Mouse (Mus musculus): ENCODE results near the gene Vim.
A peak's percentile ranks its signal among the peaks of the same experiment; 100 is the strongest.

Vim gene

DNA sequence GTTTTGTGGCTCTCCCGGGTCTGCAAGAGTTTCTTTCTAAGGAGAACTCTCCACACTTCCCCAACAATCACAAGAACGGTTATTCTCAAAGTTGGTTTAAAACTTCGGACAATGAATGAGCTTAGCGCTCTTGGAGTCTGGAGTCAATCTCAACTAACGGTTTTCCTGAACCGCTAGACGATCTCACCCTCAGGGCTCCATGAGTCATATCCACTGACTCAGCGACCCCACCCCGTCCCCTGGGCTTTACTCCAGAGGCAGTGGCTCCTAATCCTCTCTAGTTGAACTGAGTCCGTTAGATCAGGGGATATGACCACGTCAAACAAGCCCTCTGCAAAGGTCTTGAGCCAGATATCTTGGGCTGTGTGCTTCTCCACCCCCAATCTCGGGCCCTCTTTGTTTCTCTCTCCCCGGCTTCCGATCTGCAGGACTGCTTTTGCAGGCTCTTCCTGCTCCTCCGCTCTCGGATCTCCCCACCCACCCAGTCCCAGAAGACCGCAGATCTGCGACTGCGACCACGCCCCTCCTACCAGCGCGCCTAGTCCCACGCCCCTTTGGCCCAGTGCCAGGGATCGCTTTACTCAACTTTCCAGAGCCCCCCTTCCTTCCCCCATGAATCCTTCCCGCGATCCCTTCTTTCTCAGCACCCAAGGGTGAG lies at the start of gene Vim:
TSS of gene Vim (plus strand) at position 520 of the 658 bp plus-strand sequence.
- peak; percentile 94 for DNase-seq (ENCODE audit: extremely low spot score)

DNA sequence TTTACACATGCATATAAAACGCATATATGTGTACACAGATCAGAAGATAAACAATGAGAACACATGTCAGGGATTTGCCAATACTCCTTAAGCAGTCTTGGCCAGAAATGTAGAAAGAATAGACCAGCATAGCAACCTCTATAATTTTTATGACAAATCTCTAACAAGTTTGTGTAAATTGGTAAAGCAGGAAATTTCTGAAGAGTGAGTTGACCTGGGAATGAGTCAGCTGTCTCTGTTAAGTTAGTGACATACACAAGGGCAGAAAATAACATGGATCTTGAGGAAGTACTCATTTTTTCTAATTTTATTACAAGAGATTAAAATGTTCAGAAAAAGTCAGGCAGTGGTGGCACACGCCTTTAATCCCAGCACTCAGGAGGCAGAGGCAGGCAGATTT lies 47.5 kb upstream of the Vim start:
- no peak for DNase-seq (ENCODE audit: extremely low spot score)

DNA sequence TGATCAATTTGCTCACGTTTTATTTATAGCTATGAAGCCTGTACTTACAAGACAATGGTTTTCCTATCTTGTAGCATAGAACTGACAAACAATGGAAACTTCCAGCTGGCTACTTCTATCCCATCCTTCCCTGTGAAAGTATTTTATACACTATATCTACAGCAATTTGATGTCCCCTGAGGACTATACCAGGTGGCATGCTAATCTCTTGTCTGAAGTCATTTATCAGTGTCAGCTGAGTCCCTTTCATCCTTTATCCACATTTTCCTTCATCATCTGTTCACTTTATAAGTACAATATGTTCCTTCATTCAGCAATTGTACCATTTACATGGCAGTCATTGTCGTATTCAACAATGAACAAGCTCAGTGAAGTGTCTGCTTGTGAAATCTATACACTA lies 46.6 kb upstream of the Vim start:
- no peak for DNase-seq (ENCODE audit: extremely low spot score)

DNA sequence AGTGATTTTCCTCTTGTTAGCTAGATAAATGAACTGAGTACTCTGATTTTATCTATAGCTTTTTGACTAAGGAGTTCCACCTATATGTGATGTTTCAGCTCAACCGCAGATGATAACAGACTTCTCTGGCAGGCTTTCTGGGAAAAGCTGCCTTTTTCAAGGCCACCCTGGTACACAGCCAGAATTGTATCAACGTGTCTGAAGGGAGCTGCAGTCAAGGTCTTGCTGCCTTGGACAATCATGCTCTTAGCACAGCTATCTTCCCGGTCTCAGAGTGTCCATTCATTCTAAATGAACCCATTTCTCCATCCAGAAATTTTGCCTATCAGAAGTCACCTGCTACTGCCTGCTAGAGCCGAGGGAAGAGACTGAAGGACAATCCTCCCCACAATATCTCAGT lies 46.2 kb upstream of the Vim start:
- no peak for DNase-seq (ENCODE audit: extremely low spot score)

DNA sequence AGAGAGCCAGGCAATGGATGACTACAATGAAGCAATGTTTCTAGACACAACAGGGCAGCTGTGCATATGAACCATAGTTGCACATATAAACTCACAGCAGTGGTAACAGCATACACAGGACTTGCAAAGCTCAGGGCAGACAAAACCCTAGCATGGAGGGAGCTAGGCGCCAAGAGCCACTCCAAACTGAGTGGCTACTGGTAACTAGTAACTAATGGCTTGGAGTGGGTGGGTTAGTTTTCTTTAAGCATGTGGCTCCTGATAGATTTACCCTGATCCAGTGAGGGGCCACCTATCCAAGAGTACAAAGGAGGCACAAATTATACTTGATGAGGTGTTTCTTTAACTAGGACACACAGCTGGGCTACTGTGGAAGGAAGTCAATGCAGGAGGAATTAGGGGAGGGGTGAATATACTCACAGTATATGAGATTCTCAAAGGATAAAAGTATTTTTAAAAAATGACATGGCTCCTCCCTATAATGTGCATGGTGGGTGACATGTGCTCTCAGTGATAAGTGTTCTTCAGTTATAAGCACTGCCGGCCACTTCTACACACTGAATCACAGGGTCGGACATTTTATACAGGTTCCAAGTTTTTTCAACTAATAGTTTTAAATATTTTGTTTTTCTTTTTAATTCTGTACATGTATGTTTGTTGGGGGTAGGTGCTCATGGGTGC lies 44.3 kb upstream of the Vim start:
- DNase-seq (ENCODE audit: extremely low spot score), result no peak

DNA sequence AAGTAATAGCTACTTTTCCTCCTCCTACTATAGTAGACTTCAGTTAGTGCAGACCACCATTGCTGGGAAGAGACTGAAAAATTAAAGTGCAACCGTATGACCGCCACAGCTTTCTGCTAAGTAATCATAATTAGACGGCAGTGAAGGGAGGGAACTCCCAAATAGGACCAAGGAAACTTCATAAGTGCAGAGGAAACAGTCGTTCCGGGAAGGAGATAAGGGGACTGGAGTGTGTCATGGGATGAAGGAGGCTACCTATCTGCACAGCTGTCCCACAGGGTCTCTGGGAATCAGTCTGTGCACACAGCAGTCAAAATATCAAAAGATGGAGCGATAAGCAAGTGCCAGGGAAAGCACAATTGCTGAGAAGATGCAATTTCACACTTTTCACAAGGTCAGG lies 43.1 kb upstream of the Vim start:
- DNase-seq (ENCODE audit: extremely low spot score), result no peak

DNA sequence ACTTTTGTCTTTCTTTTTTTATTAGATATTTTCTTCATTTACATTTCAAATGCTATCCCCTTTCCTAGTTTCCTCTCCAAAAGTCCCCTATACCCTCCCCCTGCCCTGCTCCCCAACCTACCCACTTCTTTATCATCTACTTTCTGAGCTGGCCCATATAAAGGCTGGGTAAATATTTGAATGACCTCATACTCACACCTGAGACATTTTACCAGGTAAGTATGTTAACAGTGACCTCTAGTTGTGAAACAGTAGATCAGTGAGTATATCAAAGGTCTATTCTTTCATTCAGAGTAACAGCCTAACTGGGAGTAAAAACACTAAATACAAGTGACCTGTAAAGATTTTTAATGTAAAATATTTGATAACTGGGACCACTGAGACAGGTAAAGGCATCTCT lies 37.0 kb upstream of the Vim start:
- DNase-seq (ENCODE audit: extremely low spot score), result no peak

DNA sequence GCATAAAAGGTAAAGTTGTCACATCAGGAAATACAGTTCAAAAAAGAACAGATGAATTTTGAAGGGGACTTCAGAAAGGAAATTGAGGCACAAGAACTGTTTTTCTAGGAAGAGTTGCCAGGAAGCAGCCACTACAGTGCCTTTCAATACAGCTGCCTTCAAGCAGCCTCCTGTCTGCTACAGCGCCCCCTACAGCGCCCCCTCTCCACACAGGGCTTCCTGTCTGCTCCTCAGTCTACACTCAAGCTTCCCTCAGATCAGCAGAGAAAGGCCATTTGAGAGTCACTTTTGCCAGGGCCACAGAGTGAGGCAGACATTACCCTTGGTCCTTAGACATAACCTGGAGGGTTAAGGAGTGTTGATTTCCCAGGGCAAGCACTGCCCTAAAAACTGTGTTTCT lies 36.0 kb upstream of the Vim start:
- DNase-seq (ENCODE audit: extremely low spot score), result no peak

DNA sequence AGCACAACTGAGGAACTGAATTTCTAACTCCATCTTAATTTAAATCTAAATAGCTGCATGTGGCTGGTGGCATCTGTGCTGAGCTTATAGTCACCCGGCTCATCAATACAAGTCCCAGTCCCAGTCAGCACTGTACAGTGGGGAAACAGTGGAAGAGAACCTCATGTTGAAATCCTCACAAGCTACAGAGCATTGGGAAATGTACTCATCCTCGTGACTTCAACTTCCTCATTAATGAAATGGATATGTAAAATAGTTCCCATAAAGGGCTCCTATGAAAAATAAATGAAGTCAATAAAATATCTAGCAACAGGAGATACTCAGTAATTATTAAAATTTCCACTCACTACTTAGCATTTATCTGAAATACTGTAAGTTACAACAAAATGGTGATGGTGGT lies 35.5 kb upstream of the Vim start:
- no peak for DNase-seq (ENCODE audit: extremely low spot score)

DNA sequence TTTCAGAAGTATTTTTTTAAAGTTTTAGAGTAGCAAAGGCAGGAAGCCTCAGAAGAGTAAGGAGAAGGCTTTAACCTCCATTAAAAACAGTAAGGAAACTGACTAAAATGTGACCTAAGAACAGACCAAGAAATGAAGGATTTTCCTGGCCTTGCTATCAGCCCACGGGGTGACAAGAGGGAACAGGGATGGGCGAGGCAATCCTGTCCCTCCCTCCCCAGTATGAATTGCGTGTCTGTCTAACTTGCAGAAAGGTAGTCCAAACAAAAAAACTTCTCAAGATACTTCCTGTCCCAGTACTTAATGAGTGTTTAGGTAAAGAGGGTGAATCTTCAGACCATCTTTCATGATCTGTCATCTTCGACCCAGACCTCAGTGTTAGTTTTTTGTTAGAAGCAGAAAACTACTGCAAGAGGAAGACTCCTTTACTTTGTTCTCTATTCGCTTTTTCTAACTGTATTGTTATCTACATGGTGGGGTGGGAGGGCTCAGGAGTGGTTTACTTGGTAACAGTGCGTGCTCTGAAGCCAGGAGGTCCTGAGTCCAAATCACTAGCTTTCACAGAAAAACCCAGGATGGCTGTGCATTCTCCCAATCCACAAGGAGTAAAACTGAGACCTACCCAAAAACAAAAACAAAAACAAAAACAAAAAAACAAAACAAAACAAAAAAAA lies 34.9 kb upstream of the Vim start:
- DNase-seq (ENCODE audit: extremely low spot score), result no peak

DNA sequence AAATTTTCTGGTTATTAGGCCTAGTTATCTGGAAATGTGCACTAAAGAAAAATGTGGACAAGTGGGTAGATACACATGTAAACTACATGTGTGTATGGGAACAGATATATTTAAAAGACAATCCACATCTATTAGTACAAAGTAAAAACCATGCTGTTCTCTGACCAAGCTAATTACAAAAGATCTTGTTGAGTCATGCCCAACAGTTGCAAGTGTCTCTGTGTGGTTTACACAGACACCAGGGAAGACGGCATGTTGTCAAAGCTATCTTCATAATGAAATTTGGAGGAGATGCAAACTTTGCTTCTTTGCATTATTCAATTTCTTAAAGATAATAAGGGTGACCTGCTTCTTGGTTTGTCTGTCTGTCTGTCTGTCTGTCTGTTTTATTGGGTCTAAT lies 33.9 kb upstream of the Vim start:
- no peak for DNase-seq (ENCODE audit: extremely low spot score)

DNA sequence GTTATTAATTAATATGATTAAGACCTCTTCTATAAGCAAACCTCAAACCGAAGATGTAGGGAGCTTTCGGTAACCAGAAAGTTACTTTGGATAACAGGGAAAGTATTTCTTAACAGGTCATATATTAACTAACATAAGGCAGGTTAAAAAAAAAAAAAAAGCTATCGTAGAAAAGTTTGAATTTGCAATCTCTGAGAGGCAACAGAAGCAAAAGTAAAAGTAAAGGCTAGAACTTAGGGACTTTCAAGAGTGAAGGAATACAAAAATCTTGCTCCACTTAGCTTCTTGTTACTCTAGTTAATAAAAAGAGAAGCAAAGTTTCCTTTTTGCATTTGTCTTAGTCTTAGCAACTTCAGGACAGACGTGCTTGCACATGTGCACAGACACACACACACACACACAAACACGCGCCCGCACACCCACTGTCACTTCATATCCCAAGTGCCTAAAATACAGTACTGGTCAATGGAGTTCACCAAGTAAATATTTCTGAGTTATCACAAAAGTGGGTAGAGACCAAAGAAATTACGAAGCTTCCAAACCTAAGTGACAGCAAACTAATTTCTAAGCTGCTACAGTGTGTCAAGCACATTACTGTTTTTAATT lies 30.1 kb upstream of the Vim start:
- DNase-seq (ENCODE audit: extremely low spot score), result no peak

DNA sequence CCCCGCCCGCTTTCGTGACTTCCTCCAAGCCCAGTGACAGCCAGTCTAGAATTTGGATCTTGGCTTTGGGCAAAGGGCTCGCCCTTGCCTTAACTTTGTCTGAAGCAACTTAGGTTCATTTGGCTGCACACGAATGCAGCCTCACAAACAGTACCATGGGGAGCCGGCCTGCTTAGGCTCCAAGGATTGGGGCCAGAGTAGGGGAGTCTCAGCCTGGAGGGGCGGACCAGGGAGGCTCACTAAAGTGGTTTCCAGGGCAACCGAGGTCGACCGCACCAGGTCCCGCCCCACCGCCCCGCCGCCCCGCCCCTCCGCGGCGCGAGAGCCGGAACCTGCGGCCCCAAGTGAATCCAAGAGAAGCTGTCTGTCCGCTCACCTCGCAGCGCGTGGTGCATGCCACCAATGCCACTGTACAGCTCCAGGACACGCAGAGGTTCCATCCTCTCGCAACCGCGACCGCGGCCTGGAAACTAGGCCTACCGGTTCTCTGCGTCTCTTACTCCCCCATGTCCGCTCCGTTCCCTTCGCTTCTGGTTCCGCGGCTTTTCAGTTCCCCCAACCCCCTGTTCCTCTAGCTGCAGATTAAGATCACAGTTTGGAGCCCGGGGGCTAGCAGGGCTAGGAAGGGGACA lies 29.4 kb upstream of the Vim start, which contains the start of gene Trdmt1:
TSS of gene Trdmt1 (minus strand) at position 476 of the 632 bp plus-strand sequence.
- peak; percentile 93 for DNase-seq (ENCODE audit: extremely low spot score)

DNA sequence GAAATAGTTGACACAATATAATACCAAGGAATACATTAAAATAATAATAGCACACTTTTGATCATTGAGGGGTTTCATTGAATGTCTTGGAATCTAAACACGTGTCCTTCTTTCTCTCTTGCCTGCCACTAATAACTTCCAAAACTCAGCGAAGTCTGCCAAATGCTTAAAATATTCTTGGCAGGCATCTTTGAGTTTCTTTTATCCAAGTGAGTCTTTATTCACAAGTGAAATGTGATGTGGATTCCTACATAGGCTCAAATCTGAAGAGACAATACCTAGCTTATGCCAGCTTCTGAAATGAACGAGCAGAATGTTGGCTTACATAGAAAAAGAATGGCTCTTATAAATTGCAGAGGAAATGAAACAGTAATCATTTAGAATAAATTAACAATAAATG lies 25.0 kb upstream of the Vim start:
- no peak for DNase-seq (ENCODE audit: extremely low spot score)

DNA sequence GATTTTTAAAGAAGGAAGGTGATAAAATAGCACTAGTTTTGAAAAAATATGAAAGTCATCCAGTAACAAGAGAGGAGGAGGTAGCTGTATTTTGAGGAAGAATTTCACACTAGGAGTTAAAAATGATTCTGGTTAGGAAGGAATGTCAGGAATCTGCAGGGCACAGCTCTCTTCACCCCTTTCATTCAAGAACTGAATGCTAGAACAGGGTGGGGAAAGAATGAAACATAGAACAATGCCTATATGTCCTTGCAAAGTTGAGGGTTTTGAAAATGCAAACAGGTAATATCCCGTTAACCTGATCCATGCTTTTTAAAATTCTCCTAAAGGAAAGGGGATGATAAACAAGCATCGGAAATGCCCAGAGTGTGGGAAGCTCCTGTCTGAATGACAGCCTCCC lies 19.8 kb upstream of the Vim start:
- DNase-seq (ENCODE audit: extremely low spot score), result no peak

DNA sequence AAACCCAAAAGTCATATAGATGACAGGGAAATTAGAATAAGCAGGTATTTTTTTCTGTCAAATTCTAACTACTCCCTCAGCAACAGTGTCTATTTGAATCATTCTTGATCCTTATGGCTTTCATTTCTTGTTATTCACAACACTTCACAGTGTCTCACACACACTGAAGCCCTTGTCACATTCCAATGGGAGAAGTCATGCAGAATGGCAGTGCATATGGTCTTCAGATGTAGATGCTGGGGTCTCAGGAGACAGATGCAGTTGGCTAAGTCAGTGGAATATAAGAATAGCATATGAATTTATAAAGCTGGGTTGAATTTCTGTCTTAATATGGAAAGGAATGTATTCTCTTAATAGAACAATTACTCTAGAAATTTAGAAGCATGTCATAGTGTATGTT lies 17.5 kb upstream of the Vim start:
- no peak for DNase-seq (ENCODE audit: extremely low spot score)

DNA sequence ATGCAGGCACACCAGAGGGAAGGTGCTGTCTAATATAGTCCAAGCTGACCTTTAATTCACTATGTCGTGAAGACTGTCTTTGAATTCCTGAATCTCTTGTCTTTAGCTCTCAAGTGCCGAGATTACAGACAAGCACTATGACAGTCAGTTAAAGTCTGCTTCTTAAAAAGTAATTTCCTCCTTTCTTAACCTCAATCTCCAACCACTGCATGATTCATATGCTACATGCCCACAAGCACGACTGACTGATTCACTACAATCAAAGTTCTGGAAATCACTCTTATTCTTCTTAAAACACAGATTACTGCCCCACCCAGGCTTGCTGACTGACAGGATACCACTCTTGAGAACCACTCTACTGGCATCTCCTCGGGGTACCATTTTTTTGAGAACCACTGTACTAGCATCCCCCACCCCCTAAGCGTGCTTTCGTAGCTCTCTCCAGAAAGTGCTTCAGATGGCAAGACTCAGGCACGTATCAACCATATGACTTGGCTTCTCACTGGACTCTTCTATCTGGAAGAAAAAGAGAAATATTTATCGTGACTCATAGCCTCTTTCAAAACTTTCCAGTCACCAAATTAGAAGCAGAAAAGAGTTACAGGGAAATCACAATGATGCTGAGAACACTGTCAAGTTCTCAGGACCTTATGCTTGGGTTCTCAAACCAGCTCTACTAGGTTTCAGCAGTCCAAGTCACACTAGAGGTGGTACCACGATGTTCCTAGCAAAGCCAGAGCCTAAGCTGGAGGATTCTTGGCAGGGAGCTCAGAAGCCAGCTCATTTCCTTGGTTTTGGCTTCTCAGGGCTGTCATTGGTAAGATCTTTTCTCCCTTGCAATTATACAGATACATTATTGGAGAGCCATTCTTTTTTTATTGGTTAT lies 16.3 kb upstream of the Vim start:
- no peak for DNase-seq (ENCODE audit: extremely low spot score)

DNA sequence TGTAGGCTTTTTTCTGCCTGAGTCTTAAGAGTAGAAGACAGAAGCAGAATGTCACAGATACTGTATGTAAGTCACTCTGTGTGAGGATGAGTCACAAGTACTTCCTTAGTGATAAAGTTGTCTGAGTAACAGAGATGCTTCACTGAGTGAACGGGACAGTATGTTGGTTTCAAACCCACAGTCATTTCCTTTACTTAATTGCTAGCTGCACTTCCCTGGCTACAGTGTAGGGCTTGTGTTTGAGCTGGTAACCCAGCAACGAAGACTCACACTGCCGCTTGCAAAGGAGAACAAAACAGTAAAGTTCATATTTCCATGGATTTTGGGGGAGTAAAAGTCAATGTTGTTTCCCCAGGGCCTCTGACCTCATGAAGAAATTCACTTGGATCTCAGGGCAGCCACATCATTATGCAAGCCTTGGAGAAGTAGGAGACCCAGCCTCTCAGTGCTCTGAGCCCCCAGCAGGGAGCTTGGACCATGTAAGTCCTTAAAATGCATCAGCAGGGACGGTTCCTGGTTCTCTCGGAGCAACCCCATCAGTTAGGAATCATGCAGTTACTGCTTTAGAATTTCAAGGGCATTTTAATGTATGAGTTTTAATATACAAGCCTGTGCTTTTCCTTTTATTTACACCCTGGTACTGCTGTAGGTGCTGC lies 15.0 kb upstream of the Vim start:
- DNase-seq (ENCODE audit: extremely low spot score), result no peak

DNA sequence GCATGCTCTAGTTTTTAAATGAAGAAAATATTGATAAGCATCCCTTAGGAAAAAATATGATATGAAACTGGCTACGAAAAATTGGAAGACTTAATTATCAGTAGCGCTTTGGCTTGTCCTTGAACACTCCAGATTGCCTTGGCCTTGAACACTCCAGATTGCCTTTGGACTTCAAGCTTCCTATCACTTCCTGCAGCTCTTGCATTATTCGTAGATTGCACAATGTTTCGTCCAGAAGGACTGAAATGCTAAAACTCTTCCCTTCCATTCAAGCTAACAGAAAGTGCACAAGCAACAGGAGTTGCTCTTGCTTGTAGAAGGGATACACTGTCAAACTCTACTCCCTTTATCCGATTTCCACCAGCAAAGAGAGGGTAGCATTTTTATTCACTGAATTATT lies 14.4 kb upstream of the Vim start:
- no peak for DNase-seq (ENCODE audit: extremely low spot score)

DNA sequence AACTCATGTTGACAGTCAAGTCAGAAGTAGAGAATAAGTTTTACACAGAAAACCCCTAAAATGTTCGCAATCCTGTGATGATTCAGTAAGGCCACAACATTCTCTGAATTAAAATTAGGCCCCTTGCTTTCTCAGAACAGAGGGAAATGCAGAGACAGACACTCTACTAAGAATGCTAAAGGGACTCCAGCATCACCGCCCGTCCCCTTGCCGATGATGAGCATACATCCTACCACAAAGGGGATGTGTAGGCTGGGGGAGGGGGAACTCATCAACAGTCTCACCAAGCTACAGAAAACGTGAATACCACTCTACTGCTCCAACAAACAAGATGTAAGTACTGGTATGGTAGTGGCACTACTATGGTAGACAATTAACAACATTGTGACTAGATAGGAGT lies 14.0 kb upstream of the Vim start:
- DNase-seq (ENCODE audit: extremely low spot score), result no peak

DNA sequence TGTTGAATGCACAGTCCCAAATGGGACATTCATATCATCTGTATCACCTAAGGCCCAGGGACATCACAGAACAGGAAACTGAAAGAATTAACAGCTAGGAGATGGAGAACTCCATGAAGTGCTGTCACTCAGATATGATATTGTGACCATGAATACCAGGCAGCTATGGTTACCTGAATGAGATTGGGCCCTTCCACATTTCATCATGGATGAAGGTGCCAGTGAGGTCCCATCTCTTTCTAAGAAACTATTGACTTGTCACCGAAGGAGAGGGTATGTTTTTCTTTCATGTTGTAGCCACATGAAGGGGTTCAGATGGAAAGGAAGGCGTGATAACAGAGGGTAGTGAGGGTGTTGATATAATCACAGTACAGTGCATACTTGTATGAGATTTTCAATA lies 13.3 kb upstream of the Vim start:
- no peak for DNase-seq (ENCODE audit: extremely low spot score)
